Mouse (Mus musculus) cerebellum, adult 2 months (tissue): ENCODE measurements around the gene Cox7a2l.

Experiments
- CTCF ChIP-seq: fragments of 200-500 bp; IDR thresholded peaks from 2 replicates; pipeline ENCODE4 v1.5.1; 2011; ENCODE audit warnings: low read depth, mild to moderate bottlenecking, control low read depth, low read length, moderate library complexity, borderline replicate concordance; ENCODE audit not compliant: insufficient read depth
- POLR2A ChIP-seq: fragments of 200-500 bp; IDR thresholded peaks from 2 replicates; pipeline ENCODE4 v1.6.1; 2011; ENCODE audit warnings: low read length, control low read depth, borderline replicate concordance; ENCODE audit not compliant: insufficient read depth

- TF ChIP-seq CTCF: no peak
- no peak for TF ChIP-seq POLR2A
These were observed 30.0 kb upstream of the Cox7a2l start for GRCm38 (mm10) chr17:83547145-83547544.
